Mouse (Mus musculus) cerebellum, adult 18-20 months (tissue): Measurements from ENCODE around the gene Mfsd6.

Experiments used
- DNase-seq, 2 experiments: peaks; one replicate each; pipeline ENCODE4 v3.0.0; 2021

Gene Mfsd6

DNA sequence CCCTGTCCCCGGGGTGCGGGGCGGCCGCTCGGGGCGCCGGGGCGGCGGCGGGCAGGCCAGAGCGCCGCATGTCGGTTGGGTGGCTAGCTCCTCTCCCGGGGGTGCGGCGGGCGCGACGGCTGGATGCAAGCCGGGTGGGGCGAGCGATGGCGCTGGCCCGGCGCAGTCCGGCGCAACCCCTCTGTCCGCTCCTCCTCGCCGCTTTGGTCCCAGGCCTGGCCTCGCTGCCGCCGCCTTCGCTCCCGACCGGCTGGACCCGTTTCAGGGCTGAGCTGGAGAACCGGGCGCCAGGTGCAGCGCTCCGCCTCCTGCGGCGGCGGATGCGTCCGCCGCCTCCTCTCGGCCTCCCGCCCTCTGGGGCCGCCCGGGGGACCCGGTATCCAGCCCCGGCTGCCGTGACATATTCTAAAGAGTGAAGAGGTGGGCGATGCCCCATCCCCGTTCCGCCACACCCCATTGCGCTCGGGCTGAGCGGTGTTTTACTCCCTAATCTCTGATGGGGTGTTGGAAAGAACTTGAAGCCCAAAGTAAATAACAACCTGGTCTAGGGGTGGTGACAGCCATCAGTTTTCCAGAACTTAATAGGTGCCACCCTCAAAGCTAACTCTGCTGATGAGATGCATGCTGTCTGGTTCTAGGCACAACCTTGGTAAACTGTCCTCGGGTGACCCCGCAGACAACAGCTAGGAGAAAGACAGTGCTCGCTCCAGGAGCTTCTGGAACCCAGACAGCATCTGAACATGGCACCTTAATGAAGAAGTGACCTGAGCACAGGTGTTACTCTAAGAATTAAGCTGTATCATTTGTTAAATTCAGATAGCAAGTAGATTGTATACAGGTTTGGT, at the start of gene Mfsd6:
Mfsd6 (minus strand) TSS at position 407 of the 845 bp plus-strand sequence.
- DNase-seq: peak; percentile 80 to 88

DNA sequence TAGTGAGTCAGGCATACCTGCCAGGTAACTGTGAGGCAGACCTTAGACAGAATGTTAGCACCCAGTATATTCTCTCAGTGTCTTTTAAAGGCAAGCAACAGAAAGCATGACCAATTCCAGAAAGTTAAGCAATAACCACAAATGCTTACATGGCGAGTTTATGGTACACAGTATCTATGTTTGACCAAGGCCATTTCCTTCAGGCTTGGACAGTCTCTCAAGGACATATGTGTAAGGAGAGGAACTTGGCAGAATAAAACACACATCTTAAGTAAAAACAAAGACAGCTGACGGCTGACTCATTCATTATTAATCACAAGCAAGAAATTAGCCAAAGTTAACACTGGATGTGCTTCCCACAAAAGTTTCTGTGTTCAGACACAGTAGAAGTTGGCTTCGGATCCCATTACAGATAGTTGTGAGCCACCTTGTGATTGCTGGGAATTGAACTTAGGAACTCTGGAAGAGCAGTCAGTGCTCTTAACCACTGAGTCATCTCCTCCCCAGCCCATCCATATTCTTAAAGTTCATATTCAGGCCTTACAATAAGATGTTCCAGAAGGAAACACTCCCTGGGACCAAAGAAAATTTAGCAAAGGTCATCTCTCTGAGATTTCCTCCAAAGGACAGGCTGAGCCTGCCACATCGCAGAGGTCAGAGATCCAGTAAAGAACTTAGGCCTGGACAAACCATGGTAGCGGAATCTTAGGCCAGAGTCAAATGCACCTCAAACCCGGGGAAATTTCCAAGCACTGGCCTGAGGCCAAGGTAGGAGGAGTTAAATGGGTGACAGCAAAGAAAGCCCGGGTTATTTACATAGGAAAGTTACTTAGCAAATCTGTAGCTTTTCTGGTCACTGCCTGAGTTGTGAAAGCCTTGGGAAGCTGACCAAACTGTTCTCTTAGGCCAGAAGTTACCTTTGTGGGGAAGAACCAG, 38.2 kb upstream of the Mfsd6 start:
- DNase-seq: no peak

DNA sequence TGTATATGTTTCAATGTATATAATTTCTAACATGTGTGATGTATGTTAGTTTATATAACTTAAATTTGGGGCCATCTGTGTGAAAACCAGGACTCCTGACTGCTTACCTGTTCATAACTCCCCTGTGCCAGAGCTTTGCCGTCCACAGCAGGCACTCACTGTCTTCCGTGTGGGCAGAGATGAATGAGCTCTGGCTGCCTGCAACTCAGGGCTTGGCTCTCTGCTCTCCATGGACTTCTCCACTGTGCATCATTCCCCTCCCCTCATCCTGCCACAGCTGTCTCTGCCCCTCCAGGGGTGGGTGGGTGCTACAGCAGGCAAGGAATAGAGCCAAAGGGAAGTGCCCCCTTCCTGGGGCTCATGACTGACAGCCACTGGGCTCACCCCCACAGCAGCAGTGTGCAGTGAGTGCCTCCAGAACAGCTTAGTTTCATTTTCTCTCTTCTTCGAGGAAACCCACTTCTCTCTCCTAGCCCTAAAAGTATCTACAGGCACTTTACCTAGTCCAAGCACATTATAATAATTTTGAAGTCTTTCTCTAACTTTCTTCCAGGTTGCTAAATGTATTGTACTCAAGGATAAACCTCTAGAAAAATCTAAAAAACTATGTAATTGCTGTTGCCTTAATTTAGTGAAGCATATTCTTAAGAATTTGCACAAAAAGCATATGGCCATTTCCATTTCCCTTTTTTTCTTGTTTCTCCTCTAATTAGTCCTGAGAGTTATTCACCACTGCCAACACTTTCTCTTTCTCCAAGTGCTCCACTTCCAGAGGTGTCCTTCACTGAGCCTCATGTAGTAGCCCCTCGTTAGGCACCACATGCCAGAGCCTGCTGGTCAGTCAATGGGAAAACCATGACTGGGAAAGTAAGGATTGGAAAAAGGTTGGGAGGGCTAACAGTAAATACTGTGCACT, 36.9 kb upstream of the Mfsd6 start:
- DNase-seq: no peak

DNA sequence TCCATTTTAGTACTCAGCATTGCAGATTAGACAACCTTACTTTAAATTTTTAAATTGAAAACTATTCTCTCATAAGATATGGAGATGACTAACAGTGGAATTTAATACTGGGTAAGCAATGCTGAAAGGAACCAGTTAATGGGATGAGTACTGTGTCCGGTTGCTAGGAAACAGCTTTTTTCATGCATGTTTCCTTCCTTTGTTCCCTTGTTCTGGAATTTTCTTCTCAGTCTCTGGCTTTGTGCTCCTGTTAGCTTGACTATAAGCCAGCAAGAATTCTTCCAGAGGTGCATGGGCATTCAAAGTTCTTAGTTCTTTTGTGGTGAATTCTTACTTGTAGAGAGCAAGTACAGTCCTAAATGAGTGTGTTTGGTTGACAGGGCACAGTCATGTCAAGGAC, 30.9 kb upstream of the Mfsd6 start:
- no peak for DNase-seq

DNA sequence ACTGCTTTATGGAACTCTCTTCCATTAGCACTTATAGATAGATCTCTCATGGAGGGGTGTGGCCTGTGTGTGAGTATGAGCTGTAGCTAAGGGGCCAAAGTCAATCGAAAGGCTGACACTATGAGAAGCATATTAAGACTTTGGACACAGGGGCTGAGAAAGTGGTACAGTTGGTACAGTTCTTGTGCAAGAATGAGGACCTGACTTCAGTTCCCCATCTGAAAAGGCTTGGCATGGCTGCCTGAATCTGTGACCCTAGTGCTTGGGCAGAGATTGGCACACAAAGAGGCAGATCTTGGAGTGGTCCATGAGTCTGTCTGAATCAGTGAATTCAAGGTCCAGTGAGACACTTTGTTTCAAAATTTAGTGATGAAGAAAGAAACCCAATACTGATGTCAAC, 27.1 kb upstream of the Mfsd6 start:
- no peak for DNase-seq

DNA sequence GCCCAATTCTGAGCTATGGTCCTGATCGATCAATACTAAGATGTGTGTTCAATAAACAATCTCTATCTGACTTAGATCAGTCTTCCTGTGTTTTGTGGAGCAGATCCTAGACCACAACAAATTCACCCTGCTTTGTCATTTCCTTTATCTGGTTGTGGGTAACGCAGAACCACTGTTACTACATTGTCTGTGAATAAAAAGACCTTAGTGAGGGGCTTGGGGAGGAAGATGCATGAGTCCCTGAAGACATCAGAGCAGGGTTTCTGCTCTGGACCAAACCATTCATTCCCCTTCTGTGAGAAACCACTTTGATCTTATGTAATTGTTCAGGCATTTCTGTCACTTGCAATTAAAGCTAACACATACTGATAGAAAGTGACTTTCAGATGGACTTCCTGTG, 26.6 kb upstream of the Mfsd6 start:
- no peak for DNase-seq

DNA sequence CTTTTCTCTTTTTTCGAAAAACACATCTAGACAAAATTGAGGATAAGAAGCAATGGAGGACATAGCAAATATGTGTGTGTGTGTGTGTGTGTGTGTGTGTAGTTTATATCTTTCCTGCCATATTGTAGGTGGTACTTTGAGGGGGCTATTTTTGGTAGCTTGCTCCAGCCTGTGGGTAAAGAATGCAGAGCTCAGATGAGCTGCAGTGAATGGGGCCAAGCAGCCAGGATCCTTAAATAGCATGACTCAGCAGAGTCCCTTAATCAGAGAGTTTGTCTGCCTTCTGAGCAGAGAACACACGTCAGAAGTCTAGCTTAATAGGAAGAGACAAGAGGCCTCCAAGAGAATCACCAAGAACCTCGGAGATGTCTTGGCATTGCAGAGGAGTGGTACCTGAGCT, 25.4 kb upstream of the Mfsd6 start:
- DNase-seq: no peak

DNA sequence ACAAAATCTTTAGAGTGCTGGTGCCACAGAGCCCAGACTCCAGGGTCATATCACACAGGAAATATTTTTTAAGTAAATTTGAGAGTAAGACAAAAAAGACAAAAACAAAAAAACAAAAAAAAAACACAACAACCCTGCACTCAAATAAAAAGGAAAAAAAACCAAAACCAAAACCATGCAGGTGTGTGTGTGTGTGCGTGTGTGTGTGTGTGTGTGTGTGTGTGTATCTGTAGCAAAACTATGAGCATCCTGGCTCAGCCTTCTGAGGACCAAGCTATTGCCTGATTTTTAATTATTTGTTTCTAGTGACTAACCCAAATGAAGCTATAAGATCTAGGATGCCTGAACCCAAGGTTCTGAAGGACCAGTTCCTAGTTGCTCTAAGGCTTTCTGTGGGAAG, 24.4 kb upstream of the Mfsd6 start:
- no peak for DNase-seq

DNA sequence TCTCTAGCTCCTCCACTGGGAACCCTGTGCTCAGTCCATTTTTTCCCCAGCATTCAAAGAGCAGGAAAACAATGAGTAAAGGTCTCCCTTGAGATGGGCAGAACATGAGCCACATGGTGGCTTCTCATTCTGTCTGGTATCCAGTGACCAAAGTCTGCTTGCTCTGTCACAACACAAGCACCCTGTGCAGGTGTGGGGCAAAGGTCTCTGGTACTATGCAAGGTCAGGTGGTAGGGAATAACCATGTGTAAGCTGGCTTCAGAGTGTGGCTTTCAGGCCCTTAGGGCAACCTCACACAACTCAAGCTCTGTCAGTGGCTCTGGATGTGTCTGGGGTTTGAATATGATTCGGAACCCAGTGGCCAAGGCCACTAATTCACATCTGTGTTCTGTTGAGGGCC, 22.7 kb upstream of the Mfsd6 start:
- DNase-seq: no peak

DNA sequence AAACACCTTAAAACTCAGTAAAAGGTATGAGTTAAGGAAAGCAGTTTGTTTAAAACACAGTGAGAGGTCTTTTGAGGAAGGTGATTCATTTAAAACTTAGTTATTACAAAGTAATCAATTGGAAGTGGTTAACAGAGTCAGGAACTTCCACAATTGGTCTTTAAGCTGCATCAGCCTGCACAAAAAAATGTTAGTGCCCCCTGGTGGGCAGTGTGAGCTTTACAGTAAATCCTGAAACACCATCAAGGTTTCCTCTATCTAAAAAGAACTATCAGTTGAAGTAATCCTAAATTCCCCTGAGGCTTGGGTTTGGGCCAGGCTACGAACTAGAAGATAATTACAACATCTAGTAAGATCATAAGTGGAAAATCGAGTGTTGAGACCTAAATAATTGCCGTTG, 21.0 kb upstream of the Mfsd6 start:
- peak; percentile 71 to 81 for DNase-seq

DNA sequence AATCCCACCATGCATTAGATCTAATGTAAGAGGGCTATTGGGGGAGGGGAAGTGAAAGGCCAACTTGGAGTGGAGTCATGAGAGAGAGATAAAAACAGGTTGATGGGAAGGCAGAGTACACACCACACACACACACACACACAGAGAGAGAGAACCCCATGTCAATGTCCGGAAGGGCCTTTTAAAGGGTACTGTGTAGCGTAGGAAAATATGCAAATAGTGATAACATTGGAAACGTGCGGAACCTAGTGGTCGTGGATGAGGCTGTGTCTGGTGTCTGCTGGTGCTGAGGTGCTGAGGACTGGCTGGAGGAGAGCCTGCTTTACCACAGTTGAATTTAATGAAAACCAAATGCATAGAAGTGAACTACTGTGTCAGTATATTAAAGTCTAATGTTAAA, 15.3 kb upstream of the Mfsd6 start:
- DNase-seq: no peak

DNA sequence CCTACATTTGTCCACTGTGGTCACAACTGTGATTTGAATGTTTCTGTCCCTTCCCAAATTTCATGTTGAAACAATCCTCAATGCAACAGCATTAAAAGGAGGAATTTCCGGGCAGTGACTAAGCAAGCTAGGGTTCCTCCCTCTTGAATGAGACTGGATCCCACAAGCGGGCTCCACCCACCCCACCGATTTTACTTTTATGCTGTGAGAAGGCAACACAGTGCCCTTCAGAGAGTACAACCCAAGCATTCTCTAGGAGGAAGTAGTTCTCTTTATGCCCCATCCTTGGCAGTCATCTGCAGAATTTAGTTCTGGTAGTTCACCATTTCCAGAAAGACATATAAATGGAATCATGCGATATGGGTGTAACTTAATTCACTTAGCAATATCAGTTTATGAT, 6.9 kb upstream of the Mfsd6 start:
- DNase-seq: no peak

DNA sequence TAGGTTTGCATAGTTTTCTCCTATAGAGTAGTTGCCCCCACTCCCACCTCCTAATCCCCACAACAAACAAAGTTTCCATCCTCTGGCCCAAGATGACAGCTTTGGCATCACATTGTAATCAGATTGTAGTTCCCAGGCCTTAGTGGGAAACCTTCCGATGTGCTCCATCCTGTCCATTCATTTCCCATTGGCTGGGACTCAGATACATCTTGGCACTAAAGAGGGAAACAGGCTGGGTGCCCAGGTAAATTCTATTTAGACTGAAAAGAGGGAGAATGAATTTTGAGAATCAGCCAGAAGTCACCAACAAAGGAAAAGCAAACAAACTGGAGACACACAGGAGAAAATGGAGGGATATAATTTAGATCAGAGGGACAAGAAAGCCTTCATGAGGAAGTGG, 3.0 kb upstream of the Mfsd6 start:
- DNase-seq: peak; percentile 65 to 77

DNA sequence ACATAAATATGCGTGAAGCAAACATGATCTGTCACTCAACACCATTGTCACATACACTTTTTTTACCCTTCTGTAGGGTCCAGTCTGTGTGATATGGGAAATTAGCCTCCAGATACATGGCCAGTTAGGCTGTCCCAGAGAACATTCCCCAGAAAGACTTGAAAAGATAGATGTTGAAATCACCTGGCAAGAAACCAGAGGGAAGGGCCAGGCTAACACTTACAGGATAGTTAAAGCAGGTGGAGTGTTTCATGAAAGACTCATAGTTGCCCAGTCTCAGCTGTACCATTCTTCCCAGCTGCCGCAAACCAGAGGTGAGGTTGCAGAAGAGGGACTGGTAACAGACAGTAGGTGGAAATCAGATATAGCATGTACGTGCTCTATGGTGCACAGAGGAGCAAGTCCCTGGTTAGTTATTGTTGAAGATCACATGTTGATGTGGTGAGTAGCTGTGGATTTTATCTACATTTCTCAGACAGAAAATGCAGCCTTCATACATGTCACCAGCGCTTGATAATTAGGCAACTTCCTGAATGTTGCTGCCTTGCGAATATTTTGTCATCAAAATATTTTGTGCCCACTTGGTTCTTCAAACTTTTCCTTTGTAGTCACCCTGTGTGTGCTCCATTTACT, 1.7 kb upstream of the Mfsd6 start:
- no peak for DNase-seq

DNA sequence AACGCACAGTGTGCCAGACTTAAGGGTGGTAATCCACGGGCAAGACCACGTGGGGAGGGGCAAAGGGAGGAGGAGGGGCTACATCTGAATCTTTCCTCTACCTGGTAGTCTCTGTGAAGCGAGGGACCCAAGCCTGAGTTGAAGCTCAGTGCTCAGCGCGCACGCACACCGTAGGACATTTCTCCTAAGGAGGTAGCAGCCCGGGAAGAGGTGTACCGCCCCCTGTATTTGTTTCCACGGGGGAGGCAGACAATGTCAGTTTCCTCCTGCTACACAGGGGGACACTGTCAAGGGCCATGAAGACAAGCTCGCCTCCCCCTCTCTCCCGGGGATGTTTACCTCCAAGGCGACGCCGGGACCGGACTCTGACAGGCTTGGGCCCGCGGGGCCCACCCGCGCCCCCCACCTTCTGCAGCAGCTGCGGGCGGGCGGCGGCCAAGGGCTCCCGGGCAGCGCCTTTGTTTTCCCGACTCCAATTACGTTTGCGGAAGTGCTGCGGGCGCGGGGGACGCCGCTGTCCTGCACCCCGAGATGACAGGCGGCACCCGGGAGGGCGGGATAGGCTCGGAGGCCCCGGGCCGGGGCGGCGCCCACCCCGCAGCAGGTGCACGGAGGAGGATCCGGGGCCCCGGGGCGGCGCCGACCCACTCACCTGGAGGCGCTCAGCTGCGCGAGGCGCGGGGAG, 749 bp downstream of the Mfsd6 start:
- peak in 1 of 2 experiments; percentile 56 for DNase-seq

DNA sequence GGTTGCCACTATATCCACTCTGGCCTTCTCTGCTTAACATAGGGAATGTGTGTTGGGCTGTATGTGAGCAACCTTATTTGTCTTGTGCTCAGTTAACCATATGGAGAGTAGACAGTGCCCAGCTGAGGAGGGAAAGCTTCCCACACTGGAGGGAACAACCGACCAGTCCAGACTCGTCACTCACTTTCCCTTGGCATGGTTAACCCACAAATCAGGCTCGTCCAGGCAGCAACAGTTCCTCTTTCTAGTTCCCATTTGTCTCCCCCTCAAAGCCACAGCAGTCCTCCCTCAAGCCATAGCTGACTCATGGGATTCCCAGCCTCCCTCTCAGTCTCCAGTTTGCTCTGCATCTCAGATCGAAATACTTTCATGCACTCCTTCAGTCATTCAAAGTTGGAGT, 4.7 kb downstream of the Mfsd6 start:
- DNase-seq: peak in 1 of 2 experiments; percentile 32

DNA sequence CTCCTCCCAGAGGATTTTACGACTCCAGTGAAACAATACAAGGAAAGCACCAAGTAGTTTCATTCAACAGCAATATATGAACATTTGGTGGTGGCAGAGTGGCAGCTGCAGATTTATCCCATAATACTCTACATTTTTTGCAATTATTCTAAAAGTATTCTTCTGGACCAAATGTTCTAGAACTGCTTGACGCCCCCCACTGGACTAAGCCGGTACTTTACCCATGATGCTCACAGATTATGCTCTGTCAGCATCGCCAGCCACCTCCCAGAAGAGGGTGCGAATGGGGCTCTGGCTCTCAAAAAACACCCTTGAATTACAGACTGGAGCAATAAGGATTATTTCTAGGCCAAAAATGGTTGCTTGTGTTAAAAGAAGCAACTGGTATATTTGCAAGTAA, 8.2 kb downstream of the Mfsd6 start:
- DNase-seq: no peak

DNA sequence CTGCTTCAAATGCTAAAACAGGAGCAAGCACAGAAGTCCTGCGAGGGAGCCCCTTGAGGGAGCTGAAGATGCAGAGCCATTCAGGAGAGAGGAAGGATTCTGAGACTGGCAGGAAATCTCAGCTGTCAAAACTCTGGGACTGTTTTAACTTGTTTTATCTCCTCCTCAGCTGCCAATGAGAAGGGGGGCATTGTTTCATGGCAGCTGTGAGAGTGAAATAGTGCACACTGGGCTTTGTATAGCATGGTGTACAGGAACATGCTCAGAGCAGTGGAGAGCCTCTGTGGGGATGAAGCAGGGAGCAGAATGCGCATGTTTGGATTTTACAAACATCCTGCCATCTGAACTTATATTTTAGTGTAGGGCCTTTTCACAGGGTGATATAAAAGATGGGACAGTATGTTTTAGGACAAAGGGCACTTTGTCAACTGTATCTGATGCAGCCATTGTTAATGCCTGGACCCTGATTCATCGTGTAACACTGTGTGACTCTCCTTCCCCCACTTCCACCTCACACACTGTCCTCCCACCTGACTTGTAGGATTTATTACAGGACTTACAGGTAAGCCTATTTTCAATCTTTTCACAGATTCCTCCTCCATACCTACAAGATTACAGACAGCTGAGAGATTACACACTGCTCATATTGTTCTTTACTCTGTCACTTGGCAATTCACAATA, 9.1 kb downstream of the Mfsd6 start:
- DNase-seq: no peak

DNA sequence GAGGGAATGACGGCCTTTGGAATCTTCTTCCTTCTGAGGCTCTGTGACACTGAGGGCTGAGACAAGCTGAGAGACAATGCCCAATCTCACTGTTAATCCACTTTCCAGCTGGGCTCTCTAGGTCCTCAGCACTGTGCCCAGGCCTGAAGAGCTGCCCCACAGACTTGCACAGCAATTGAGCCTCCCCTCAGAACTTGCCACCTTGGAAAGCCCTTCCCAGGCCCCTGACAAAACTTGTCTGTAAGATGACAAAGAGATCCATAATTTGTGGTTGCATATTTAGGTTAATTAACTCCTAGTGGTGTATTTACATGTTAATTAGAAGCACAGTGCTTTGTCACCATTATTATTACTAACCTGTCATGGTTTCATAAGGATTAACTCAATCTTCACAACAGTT, 12.8 kb downstream of the Mfsd6 start:
- no peak for DNase-seq

DNA sequence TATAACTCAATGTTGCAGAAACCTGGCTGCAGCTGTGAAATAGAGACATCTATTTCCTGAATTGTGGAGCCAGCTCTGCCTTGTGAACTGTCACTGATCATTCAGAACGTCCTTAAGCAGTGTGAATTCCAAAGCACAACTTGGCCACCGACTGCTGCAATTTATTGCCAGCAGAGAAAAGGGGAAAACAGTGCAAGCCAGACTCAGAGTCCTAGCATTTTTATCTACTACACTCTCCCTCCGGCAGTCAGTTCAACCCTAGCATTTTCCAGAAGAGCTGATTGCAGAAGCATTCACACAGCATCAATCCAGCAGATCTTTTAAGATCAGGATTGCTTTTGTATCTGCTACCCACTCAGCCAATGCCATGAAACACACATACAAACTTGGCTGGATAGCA, 13.2 kb downstream of the Mfsd6 start:
- no peak for DNase-seq

DNA sequence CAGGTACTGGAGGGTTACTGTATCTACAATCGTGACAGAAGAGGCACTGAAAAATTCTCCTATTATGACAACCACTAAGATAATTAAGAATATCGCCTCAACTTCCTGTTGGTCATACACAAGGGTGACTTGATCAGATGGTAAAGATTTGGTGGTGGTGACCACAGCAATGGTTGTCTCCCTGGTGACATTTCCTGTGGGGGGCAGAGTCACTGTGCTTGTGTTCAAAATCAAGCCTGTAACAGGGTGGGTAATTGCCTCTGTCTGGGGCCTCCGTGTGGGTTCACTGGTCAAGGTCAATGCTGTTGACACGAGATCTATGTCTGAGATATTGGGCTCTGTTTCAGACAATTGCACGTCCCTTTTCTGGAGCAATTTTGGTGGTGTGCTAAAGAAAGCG, 18.5 kb downstream of the Mfsd6 start:
- DNase-seq: no peak
